Mouse (Mus musculus) heart, embryonic 14.5 days (tissue): ENCODE measurements at regions not wholly inside any gene's neighbourhood (a gene's known extent, or its start where the extent isn't known, plus 50 kb on each side); places are given as distances from the start of the nearest gene placed in this dataset.

Experiments used
- ATAC-seq: fragments of 200-750 bp; cut with Nextera tagmentation; 2 replicates; pipeline ENCODE4 v1.8.0; 2017; ENCODE audit warnings: low read depth, moderate TSS enrichment; ENCODE audit not compliant: insufficient number of reproducible peaks, insufficient read depth, low FRiP score
- H3K27ac ChIP-seq, 2 experiments: fragments of 200-500 bp in 1 of 2; fragments of 300-500 bp in 1 of 2; sonication (generic) in 1 of 2; replicated peaks in 1 of 2; 2 replicates each; pipeline ENCODE4 v1.5.1; 2012 to 2014; ENCODE audit warnings: low read depth in 2 of 2, low read length in 2 of 2, control low read depth in 1 of 2, mild to moderate bottlenecking in 1 of 2, mixed read lengths in 1 of 2; ENCODE audit not compliant: control insufficient read depth in 1 of 2, insufficient read depth in 1 of 2
- H3K27me3 ChIP-seq: fragments of 300-500 bp; sonication (generic); 2 replicates; pipeline ENCODE4 v1.6.1; 2014; ENCODE audit warnings: mild to moderate bottlenecking, low read length, control low read depth; ENCODE audit not compliant: control insufficient read depth, insufficient read depth
- H3K36me3 ChIP-seq: fragments of 300-500 bp; sonication (generic); 2 replicates; pipeline ENCODE4 v1.6.1; 2014; ENCODE audit warnings: mild to moderate bottlenecking, control low read depth, low read length, mixed read lengths; ENCODE audit not compliant: control insufficient read depth, insufficient read depth
- H3K4me1 ChIP-seq, 2 experiments: fragments of 200-500 bp in 1 of 2; fragments of 300-500 bp in 1 of 2; sonication (generic) in 1 of 2; 2 replicates each; pipeline ENCODE4 v1.6.1; 2012 to 2014; ENCODE audit warnings: low read length in 2 of 2, control low read depth in 1 of 2, mixed read lengths in 1 of 2; ENCODE audit not compliant: control insufficient read depth in 2 of 2, insufficient read depth in 2 of 2
- H3K4me2 ChIP-seq: fragments of 300-500 bp; sonication (generic); 2 replicates; pipeline ENCODE4 v1.6.1; 2014; ENCODE audit warnings: mild to moderate bottlenecking, low read length
- H3K4me3 ChIP-seq, 2 experiments: fragments of 200-500 bp in 1 of 2; fragments of 300-500 bp in 1 of 2; sonication (generic) in 1 of 2; 2 replicates each; pipeline ENCODE4 v1.5.1; 2012 to 2014; ENCODE audit warnings: low read length in 2 of 2, mild to moderate bottlenecking in 2 of 2, control low read depth in 1 of 2, low read depth in 1 of 2, moderate library complexity in 1 of 2; ENCODE audit not compliant: control insufficient read depth in 1 of 2, insufficient read depth in 1 of 2
- H3K9ac ChIP-seq: fragments of 300-500 bp; sonication (generic); 2 replicates; pipeline ENCODE4 v1.6.1; 2014; ENCODE audit warnings: mild to moderate bottlenecking, low read length
- H3K9me3 ChIP-seq: fragments of 300-500 bp; sonication (generic); 2 replicates; pipeline ENCODE4 v1.6.1; 2016; ENCODE audit warnings: low read length, control low read depth; ENCODE audit not compliant: control insufficient read depth
- WGBS: fragments of 180-500 bp; shearing (Covaris S2); extraction: QIAGEN DNeasy Blood & Tissue Kit; methylation state at CpG from one replicate; pipeline ENCODE4 v1.1.7; 2014; 5-methylcytosine and 5-hydroxymethylcytosine counted together

DNA sequence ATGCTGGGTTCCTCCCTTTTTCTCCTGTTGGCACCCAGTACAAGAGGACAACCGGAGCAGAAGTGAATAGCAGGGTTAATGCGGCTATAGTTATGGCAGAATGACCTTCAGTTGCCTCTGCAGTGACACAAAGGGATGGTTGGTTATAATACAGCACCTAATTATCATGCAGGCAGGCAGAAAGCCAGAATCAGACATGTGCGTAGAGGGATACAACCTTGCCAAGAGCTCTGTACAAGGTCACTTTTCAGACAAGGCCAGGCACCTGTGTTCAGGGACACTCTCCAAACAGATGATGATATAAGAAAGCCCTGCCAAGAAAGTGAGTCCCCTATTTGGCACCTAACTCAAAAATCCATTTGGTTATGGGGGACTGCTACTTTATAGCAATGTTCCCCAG is 228.6 kb downstream of the Alx1 start:
- Histone ChIP-seq H3K27ac (no peak overlapping the region), H3K4me2 (no peak overlapping the region), H3K36me3 (no peaks in the 10 kb centered on the region), H3K9me3 (no peaks in the 10 kb centered on the region), H3K9ac (no peak overlapping the region), H3K4me3 (no peak overlapping the region), H3K27me3 (no peaks in the 10 kb centered on the region), H3K4me1 (no peaks in the 10 kb centered on the region)
- ATAC-seq, result no peak
- 78% methylated on average over 3 of the region's 3 CpGs for WGBS

DNA sequence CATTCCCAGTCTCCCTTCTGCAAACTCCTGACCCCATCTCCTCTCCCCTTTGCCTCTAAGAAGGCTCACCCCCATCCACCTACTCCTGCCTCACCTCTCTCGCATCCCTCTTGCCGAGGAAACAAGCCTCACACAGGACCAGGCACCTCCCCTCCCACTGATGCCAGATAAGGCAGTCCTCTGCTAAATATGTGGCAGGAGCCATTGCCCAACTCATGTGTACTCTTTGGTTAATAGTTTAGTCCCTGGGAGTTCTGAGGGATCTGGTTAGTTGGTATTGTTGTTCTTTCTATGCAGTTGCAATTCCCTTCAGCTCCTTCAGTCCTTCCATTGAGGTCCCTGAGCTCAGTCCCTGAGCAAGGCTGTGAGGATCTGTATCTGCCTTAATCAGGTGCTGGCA is 250.8 kb downstream of the Alx1 start:
- WGBS, result 60% methylated on average over 2 of the region's 2 CpGs
- no peak for ATAC-seq
- no peak overlapping the region for H3K4me2 ChIP-seq
- H3K4me3 ChIP-seq, result no peak overlapping the region
- H3K36me3 ChIP-seq, result no peaks in the 10 kb centered on the region
- H3K4me1 ChIP-seq, result no peaks in the 10 kb centered on the region
- no peaks in the 10 kb centered on the region for H3K27me3 ChIP-seq
- H3K9me3 ChIP-seq, result no peaks in the 10 kb centered on the region
- no peak overlapping the region for H3K27ac ChIP-seq
- no peak overlapping the region for H3K9ac ChIP-seq

- Histone ChIP-seq H3K9ac (no peak overlapping the region), H3K27ac (no peak overlapping the region), H3K4me3 (no peak overlapping the region), H3K27me3 (no peaks in the 10 kb centered on the region), H3K4me1 (no peaks in the 10 kb centered on the region), H3K9me3 (no peaks in the 10 kb centered on the region), H3K36me3 (no peaks in the 10 kb centered on the region), H3K4me2 (no peak overlapping the region)
- ATAC-seq, result no peak
- 71% methylated on average over 4 of the region's 4 CpGs for WGBS
Observed at GRCm38 (mm10) chr10:102763696-102764095, 251.7 kb downstream of the Rassf9 start.

- Histone ChIP-seq H3K4me3 (no peak overlapping the region), H3K27me3 (no peaks in the 10 kb centered on the region), H3K9ac (no peak overlapping the region), H3K36me3 (no peaks in the 10 kb centered on the region), H3K9me3 (no peaks in the 10 kb centered on the region), H3K4me2 (no peak overlapping the region), H3K27ac (no peak overlapping the region), H3K4me1 (no peaks in the 10 kb centered on the region)
- WGBS, result 68% methylated on average over 2 of the region's 2 CpGs
- no peak for ATAC-seq
Observed at GRCm38 (mm10) chr10:102762378-102762777, 250.4 kb downstream of the Rassf9 start.

- Histone ChIP-seq H3K27me3 (no peaks in the 10 kb centered on the region), H3K4me3 (no peak overlapping the region), H3K4me2 (no peak overlapping the region), H3K36me3 (no peaks in the 10 kb centered on the region), H3K9me3 (no peaks in the 10 kb centered on the region), H3K9ac (no peak overlapping the region), H3K27ac (no peak overlapping the region), H3K4me1 (no peaks in the 10 kb centered on the region)
- no peak for ATAC-seq
- 51% methylated on average over 3 of the region's 3 CpGs for WGBS
Observed at GRCm38 (mm10) chr10:102735207-102735606, 223.2 kb downstream of the Rassf9 start.

- Histone ChIP-seq H3K4me3 (no peak overlapping the region), H3K9ac (no peak overlapping the region), H3K4me2 (no peak overlapping the region), H3K27me3 (no peaks in the 10 kb centered on the region), H3K4me1 (no peaks in the 10 kb centered on the region), H3K27ac (no peak overlapping the region), H3K36me3 (no peaks in the 10 kb centered on the region), H3K9me3 (no peaks in the 10 kb centered on the region)
- ATAC-seq, result no peak
- 66% methylated on average over 6 of the region's 6 CpGs for WGBS
Observed at GRCm38 (mm10) chr10:102732420-102732819, 220.4 kb downstream of the Rassf9 start.

DNA sequence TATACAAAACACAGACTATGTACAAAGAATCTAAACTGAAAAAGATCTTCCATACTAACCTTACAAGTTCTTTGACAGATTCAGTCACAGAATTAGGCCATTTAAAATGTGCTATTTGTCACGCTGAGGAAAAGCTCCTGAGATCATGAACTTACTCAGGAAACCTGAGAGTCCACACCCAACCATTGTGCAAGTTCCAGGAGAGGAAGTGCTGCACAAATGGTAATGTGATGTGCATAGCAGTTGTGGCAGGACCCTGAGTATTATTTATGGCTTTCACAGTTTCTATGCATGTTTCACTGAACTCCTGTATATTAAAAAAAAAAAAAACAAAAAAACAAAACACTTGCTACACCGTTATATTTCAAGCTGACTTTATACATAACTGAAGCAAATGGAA is 200.2 kb downstream of the Rassf9 start:
- WGBS, result 67% methylated on average over 2 of the region's 2 CpGs
- no peaks in the 10 kb centered on the region for H3K36me3 ChIP-seq
- H3K9me3 ChIP-seq, result no peaks in the 10 kb centered on the region
- no peak overlapping the region for H3K4me3 ChIP-seq
- no peaks in the 10 kb centered on the region for H3K4me1 ChIP-seq
- H3K9ac ChIP-seq, result no peak overlapping the region
- H3K27ac ChIP-seq, result no peak overlapping the region
- no peak for ATAC-seq
- no peaks in the 10 kb centered on the region for H3K27me3 ChIP-seq
- no peak overlapping the region for H3K4me2 ChIP-seq

DNA sequence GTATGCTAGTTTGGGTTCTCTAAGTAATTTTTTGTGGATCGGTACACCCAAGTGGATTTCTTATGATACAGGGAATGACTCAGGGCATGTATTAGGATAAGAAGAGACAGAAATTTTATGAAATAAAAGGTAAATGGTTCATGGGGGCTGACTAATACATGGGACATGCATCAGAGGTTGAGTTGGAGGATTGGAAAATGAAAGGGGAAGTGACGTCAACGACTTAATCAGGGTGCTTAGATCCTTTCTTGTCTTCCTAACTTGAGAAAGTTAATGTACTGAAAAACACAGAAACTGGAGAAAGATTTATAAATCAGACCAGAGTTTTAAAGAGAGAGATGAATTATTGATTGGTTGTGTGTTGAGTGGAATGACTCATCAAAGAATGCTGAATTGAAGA is 193.8 kb downstream of the Rassf9 start:
- 88% methylated on average over 3 of the region's 3 CpGs for WGBS
- no peaks in the 10 kb centered on the region for H3K4me1 ChIP-seq
- no peaks in the 10 kb centered on the region for H3K9me3 ChIP-seq
- H3K4me3 ChIP-seq, result no peak overlapping the region
- no peaks in the 10 kb centered on the region for H3K36me3 ChIP-seq
- H3K27me3 ChIP-seq, result no peaks in the 10 kb centered on the region
- H3K4me2 ChIP-seq, result no peak overlapping the region
- no peak for ATAC-seq
- H3K9ac ChIP-seq, result no peak overlapping the region
- H3K27ac ChIP-seq, result no peak overlapping the region
